Mouse (Mus musculus) heart, adult 2 months (tissue): ENCODE measurements at regions not wholly inside any gene's neighbourhood (a gene's known extent, or its start where the extent isn't known, plus 50 kb on each side); places are given as distances from the start of the nearest gene placed in this dataset.

Experiments
- DNase-seq, 2 experiments: peaks; one replicate each; pipeline ENCODE4 v3.0.0; 2021
- H3K27ac ChIP-seq: fragments of 200-600 bp; 2 replicates; pipeline ENCODE4 v1.8.1; 2022
- H3K27me3 ChIP-seq: fragments of 200-500 bp; 2 replicates; pipeline ENCODE4 v1.6.1; 2012; ENCODE audit warnings: mild to moderate bottlenecking, low read length, inconsistent platforms, mixed read lengths; ENCODE audit not compliant: control insufficient read depth, insufficient read depth
- H3K36me3 ChIP-seq: fragments of 200-500 bp; 2 replicates; pipeline ENCODE4 v1.6.1; 2012; ENCODE audit warnings: low read length, inconsistent platforms; ENCODE audit not compliant: control insufficient read depth, insufficient read depth
- H3K4me1 ChIP-seq: fragments of 200-500 bp; 2 replicates; pipeline ENCODE4 v1.6.1; 2011; ENCODE audit warnings: low read length; ENCODE audit not compliant: control insufficient read depth, insufficient read depth
- H3K4me3 ChIP-seq: fragments of 200-600 bp; 2 replicates; pipeline ENCODE4 v1.8.1; 2022
- H3K79me2 ChIP-seq: fragments of 200-500 bp; replicated peaks from 2 replicates; pipeline ENCODE4 v1.6.1; 2012; ENCODE audit warnings: mild to moderate bottlenecking, inconsistent platforms, low read length, moderate library complexity, mixed read lengths; ENCODE audit not compliant: control insufficient read depth, insufficient read depth
- H3K9ac ChIP-seq: fragments of 200-500 bp; 2 replicates; pipeline ENCODE4 v1.6.1; 2012; ENCODE audit warnings: low read depth, mild to moderate bottlenecking, control low read depth, inconsistent platforms, low read length, mixed read lengths
- CTCF ChIP-seq: fragments of 200-600 bp; IDR thresholded peaks from 2 replicates; pipeline ENCODE4 v1.8.1; 2022; ENCODE audit warnings: antibody characterized with exemption, mild to moderate bottlenecking, moderate library complexity
- EP300 ChIP-seq: fragments of 200-500 bp; IDR thresholded peaks from 2 replicates; pipeline ENCODE4 v1.6.1; 2011; ENCODE audit warnings: low read depth, low read length, control low read depth; ENCODE audit not compliant: insufficient read depth
- POLR2A ChIP-seq: fragments of 200-500 bp; IDR thresholded peaks from 2 replicates; pipeline ENCODE4 v1.6.1; 2011; ENCODE audit warnings: mild to moderate bottlenecking, low read depth, low read length, control low read depth; ENCODE audit not compliant: insufficient read depth
- WGBS: fragments of 180-500 bp; shearing (Covaris S2); methylation state at CpG from one replicate; pipeline ENCODE4 v1.1.7; 2018; 5-methylcytosine and 5-hydroxymethylcytosine counted together
- intact Hi-C: fragments of 180-260 bp; cut with DNase I; formaldehyde crosslinking; loops from one replicate; pipeline ENCODE4 v1.15.1; 2025

DNA sequence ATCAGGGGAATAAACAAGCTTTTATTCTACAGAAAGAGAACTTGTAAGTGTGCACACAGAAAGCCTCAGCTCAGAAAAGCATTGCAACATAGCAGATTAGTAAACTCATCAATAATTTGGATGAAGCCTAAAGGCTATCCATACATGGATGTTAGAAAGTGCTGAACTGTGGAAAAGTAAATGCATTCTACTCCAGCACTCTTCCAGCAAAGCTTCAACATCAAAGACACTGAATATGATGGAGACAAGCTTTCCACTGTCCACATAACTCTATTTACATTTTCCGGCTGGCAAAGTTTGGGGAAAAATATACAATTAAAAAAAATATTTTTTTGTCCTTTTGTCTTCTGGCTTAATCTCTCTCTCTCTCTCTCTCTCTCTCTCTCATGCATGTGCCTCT, 69.7 kb downstream of the Slitrk6 start:
- no peaks in the 10 kb centered on the region for H3K79me2 ChIP-seq
- H3K27ac ChIP-seq, result no peak overlapping the region
- H3K4me3 ChIP-seq, result no peak overlapping the region
- H3K9ac ChIP-seq, result no peak overlapping the region
- 87% methylated on average over 1 of the region's 1 CpGs for WGBS
- H3K36me3 ChIP-seq, result no peaks in the 10 kb centered on the region
- H3K27me3 ChIP-seq, result no peaks in the 10 kb centered on the region
- DNase-seq, result no peak
- no peak for TF ChIP-seq CTCF
- TF ChIP-seq POLR2A, result no peak
- no peak for TF ChIP-seq EP300
- H3K4me1 ChIP-seq, result no peaks in the 10 kb centered on the region
- intact Hi-C loops, result no loop called here

DNA sequence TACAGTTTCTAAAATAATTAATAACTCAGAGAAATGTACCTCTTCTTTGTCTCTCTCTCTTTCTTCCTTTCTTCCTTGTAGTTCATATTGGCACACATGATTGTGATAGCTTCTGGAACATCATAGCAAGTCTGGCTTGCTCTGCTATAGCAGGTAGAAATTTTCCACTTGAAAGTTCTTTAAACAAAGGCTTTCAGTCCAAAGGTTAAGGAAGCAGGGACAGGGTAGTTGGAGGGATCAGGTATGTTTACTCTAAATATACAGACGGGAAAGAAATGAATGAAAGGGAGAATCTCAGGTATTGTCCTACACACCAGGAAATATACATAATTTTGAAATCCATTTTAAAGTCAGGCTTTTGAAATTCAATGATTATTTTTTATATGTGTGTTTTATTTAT, 75.2 kb downstream of the Slitrk6 start:
- intact Hi-C loops, result no loop called here
- 80% methylated on average over 1 of the region's 1 CpGs for WGBS
- TF ChIP-seq CTCF (no peak), POLR2A (no peak), EP300 (no peak)
- Histone ChIP-seq H3K9ac (no peak overlapping the region), H3K27me3 (no peaks in the 10 kb centered on the region), H3K79me2 (no peaks in the 10 kb centered on the region), H3K27ac (no peak overlapping the region), H3K4me1 (no peaks in the 10 kb centered on the region), H3K36me3 (no peaks in the 10 kb centered on the region), H3K4me3 (no peak overlapping the region)
- DNase-seq, result no peak

- Histone ChIP-seq H3K9ac (no peak overlapping the region), H3K36me3 (no peaks in the 10 kb centered on the region), H3K27me3 (no peaks in the 10 kb centered on the region), H3K4me1 (no peaks in the 10 kb centered on the region), H3K79me2 (no peaks in the 10 kb centered on the region), H3K4me3 (no peak overlapping the region), H3K27ac (no peak overlapping the region)
- TF ChIP-seq POLR2A, result no peak
- TF ChIP-seq CTCF, result no peak
- no peak for TF ChIP-seq EP300
- DNase-seq, result no peak
- WGBS, result 57% methylated on average over 1 of the region's 1 CpGs
- intact Hi-C loops, result no loop called here
Observed at GRCm38 (mm10) chr14:110665712-110666111, 89.2 kb downstream of the Slitrk6 start.

DNA sequence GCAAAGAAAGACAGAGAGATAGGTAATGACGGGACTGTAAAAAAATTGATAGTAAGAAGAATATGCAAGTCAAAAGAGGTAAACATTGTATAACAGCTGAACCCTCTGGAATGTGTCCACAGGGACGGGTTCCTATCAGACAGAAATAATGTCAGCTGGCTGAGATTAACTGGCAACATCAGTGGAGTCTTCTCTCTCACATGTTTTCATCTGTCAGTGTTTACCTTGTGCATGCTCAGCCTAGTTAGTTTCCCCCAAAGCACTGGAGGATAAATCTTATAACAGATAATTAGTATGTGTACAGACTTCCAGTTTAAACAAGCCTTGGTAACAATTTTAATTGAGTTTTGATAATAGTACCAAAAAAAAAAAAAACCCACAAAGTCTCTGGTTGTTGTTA, 91.7 kb downstream of the Slitrk6 start:
- H3K27me3 ChIP-seq, result no peaks in the 10 kb centered on the region
- H3K36me3 ChIP-seq, result no peaks in the 10 kb centered on the region
- TF ChIP-seq POLR2A (no peak), CTCF (no peak), EP300 (no peak)
- H3K27ac ChIP-seq, result no peak overlapping the region
- intact Hi-C loops, result no loop called here
- 31% methylated on average over 2 of the region's 2 CpGs for WGBS
- no peak overlapping the region for H3K4me3 ChIP-seq
- no peaks in the 10 kb centered on the region for H3K4me1 ChIP-seq
- DNase-seq, result no peak
- H3K9ac ChIP-seq, result no peak overlapping the region
- no peaks in the 10 kb centered on the region for H3K79me2 ChIP-seq

DNA sequence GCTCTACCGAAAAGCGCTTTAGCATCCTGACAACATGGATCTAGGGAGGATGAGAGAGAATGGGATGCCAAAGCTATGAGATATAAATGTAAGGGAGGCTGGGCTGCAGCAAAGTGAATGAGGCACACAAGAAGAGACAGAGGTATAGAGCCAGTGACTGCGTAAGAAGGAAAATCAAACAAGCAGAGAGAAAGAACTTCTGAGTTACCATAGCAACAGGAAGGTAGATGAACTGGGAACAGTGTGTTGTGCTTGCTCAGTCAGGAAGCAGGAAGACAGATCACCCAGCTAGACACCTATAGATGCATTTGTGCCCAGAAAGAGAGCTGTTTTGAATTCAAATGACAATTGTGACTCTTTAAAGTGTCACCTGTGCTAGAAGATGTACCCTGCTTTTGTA, 120.8 kb downstream of the Slitrk6 start:
- H3K4me3 ChIP-seq, result no peak overlapping the region
- H3K27me3 ChIP-seq, result no peaks in the 10 kb centered on the region
- H3K4me1 ChIP-seq, result no peaks in the 10 kb centered on the region
- WGBS, result 86% methylated on average over 3 of the region's 3 CpGs
- H3K27ac ChIP-seq, result no peak overlapping the region
- intact Hi-C loops, result no loop called here
- H3K36me3 ChIP-seq, result no peaks in the 10 kb centered on the region
- TF ChIP-seq POLR2A (no peak), EP300 (no peak), CTCF (no peak)
- no peaks in the 10 kb centered on the region for H3K79me2 ChIP-seq
- no peak for DNase-seq
- no peak overlapping the region for H3K9ac ChIP-seq

- no peaks in the 10 kb centered on the region for H3K79me2 ChIP-seq
- H3K4me3 ChIP-seq, result no peak overlapping the region
- peak overlapping the region; percentile 7; the same call in 1 of the 2 replicates for H3K27ac ChIP-seq
- no peaks in the 10 kb centered on the region; the same call in 1 of the 2 replicates for H3K4me1 ChIP-seq
- H3K27me3 ChIP-seq, result no peaks in the 10 kb centered on the region
- H3K36me3 ChIP-seq, result no peaks in the 10 kb centered on the region
- H3K9ac ChIP-seq, result no peak overlapping the region
- intact Hi-C loops, result no loop called here
- DNase-seq, result peak in 1 of 2 experiments; percentile 6
- 23% methylated on average over 2 of the region's 2 CpGs for WGBS
- no peak for TF ChIP-seq EP300
- TF ChIP-seq CTCF, result no peak
- TF ChIP-seq POLR2A, result no peak
Observed at GRCm38 (mm10) chr14:110623716-110624115, 131.2 kb downstream of the Slitrk6 start.

GRCm38 (mm10) chr14:110618496-110618920, 136.4 kb downstream of the Slitrk6 start:
- intact Hi-C loops, result no loop called here
- Histone ChIP-seq H3K79me2 (no peaks in the 10 kb centered on the region), H3K27ac (peak overlapping the region; percentile 33), H3K36me3 (no peaks in the 10 kb centered on the region), H3K4me3 (no peak overlapping the region), H3K9ac (no peak overlapping the region), H3K27me3 (no peaks in the 10 kb centered on the region), H3K4me1 (peaks cover 1% of the 10 kb centered on the region; the same call in 1 of the 2 replicates)
- TF ChIP-seq CTCF (no peak), POLR2A (no peak)
- peak in 1 of 2 experiments; percentile 15 for DNase-seq
- WGBS, result 11% methylated on average over 3 of the region's 3 CpGs
